ENCODE assay signal across 8 mouse cellular contexts in the genomic region with DNA sequence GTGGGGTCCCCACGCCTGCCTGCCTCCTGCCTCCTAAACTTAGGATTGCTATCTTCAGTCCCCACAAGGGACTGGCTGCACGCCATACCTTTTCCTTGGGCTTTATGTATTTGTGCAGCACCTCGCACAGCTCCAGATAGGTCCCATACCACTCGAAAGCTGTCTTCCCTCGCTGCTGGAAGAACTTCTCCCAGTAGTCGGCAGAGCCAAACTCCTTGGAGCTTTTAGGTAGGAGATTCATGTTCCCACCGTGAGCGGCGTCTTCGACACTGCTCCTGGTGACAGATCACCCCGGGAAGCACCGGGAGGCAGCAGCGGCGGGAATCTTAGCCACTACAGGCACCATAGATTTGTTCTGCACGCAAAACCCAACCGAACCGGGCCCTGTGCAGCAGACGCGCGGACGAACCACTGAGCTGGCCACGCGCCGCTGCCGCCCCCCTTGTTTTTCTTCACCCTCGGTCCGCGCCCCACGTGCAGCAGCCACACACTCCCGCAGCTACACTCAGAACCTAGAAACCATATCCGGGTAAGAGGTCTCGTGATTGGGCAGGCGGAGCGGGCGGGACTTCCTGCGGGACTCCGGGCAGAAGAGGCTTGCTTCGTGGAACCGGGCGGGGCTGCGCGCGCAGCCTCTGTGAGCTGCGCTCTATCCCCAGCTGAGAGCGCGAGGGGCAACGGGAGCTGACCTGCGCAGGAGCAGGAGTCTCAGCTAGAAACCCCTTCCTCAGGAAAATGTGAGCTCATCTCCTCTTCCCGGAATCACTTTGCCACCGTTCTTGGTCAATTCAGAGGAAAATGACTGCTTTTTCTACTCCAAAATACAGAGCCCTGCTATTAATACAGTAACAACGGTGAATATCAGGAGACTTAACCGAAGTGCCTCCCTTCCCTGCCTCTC. TPM values are rescaled to one million over a fixed set of nuclear protein-coding genes. Genes with fewer than 3 reads are reported as not detected.
DNase-seq lines count a peak whose midpoint lies in the region; ATAC-seq and TF ChIP-seq lines count a peak whose summit lies in the region.

A gene (minus strand): TSS at position 536 of the 901 bp plus-strand sequence.

- TF ChIP-seq CTCF in stomach, postnatal 0 days (IDR thresholded peaks at IDR 0.05; ENCODE audit: low read depth): peak; percentile 2; the same call in 1 of the 2 replicates

- H3K36me3 ChIP-seq in heart, embryonic 14.5 days (ENCODE audit: control insufficient read depth, insufficient read depth, low read length): peaks cover 32% of the 10 kb centered on the region
- peaks cover 31% of the 10 kb centered on the region for H3K36me3 ChIP-seq in liver, embryonic 13.5 days
- peaks cover 9% of the 10 kb centered on the region; the same call in 1 of the 2 replicates for H3K36me3 ChIP-seq in neural tube, embryonic 11.5 days (ENCODE audit: control insufficient read depth, insufficient read depth, low read length)
- peaks cover 4% of the 10 kb centered on the region; the same call in 1 of the 2 replicates for H3K36me3 ChIP-seq in stomach, postnatal 0 days (ENCODE audit: control insufficient read depth, insufficient read depth, low read length)

- H3K9me3 ChIP-seq in heart, embryonic 14.5 days (ENCODE audit: control insufficient read depth, low read length): no peaks in the 10 kb centered on the region
- no peaks in the 10 kb centered on the region for H3K9me3 ChIP-seq in liver, embryonic 13.5 days (replicated peaks)
- no peaks in the 10 kb centered on the region for H3K9me3 ChIP-seq in neural tube, embryonic 11.5 days (ENCODE audit: control insufficient read depth, low read length)
- no peaks in the 10 kb centered on the region for H3K9me3 ChIP-seq in stomach, postnatal 0 days (ENCODE audit: control insufficient read depth, low read length)

- peak; percentile 96 for DNase-seq in CD4-positive, CD25-positive, alpha-beta regulatory T cell, adult 2 months (ENCODE audit: low read depth, low spot score)
- DNase-seq in fat pad, adult 2 months (ENCODE audit: extremely low read depth, low read depth, low spot score): peak; percentile 21
- peak; percentile 93 for DNase-seq in kidney, postnatal 14 days
- DNase-seq in liver, embryonic 13.5 days: peak; percentile 90
- peak; percentile 97 for DNase-seq in neural tube, embryonic 11.5 days (ENCODE audit: low spot score)
- DNase-seq in stomach, postnatal 0 days (ENCODE audit: low spot score): peak; percentile 95

- H3K4me3 ChIP-seq in brown adipose tissue, adult 24 weeks (ENCODE audit: insufficient read depth, low read depth, low read length): peak within 1 kb of the TSS; percentile 72
- peak within 1 kb of the TSS; percentile 77 to 81 for H3K4me3 ChIP-seq in heart, embryonic 14.5 days (ENCODE audit: control insufficient read depth in 1 of 2, insufficient read depth in 1 of 2, low read depth in 1 of 2, low read length in 2 of 2)
- peak within 1 kb of the TSS; percentile 80 for H3K4me3 ChIP-seq in liver, embryonic 13.5 days (replicated peaks)
- peak within 1 kb of the TSS; percentile 64 for H3K4me3 ChIP-seq in neural tube, embryonic 11.5 days (ENCODE audit: low read depth, low read length)
- H3K4me3 ChIP-seq in stomach, postnatal 0 days (ENCODE audit: low read depth, low read length): peak within 1 kb of the TSS; percentile 49

- no peak for TF ChIP-seq EP300 in stomach, postnatal 0 days (optimal IDR thresholded peaks at IDR 0.05)

- under 1% methylated on average over 52 of the region's 52 CpGs for WGBS in heart, embryonic 14.5 days
- under 1% methylated on average over 52 of the region's 52 CpGs for WGBS in liver, embryonic 13.5 days (ENCODE audit: insufficient replicate concordance)
- under 1% methylated on average over 52 of the region's 52 CpGs for WGBS in neural tube, embryonic 11.5 days
- WGBS in stomach, postnatal 0 days: under 1% methylated on average over 52 of the region's 52 CpGs

- H3K4me2 ChIP-seq in heart, embryonic 14.5 days (ENCODE audit: low read length): peak within 1 kb of the TSS; percentile 85
- peak within 1 kb of the TSS; percentile 97 for H3K4me2 ChIP-seq in liver, embryonic 13.5 days
- H3K4me2 ChIP-seq in neural tube, embryonic 11.5 days (ENCODE audit: low read depth): peak within 1 kb of the TSS; percentile 92
- H3K4me2 ChIP-seq in stomach, postnatal 0 days (replicated peaks; ENCODE audit: low read depth): peak within 1 kb of the TSS; percentile 68

- peak; percentile 98 for ATAC-seq in heart, embryonic 14.5 days (ENCODE audit: insufficient number of reproducible peaks, insufficient read depth, low FRiP score, low read depth)
- ATAC-seq in liver, embryonic 13.5 days (ENCODE audit: low read depth): peak; percentile 98
- ATAC-seq in neural tube, embryonic 11.5 days (ENCODE audit: insufficient read depth, low FRiP score, low TSS enrichment): peak; percentile 99
- peak; percentile 99 for ATAC-seq in stomach, postnatal 0 days (ENCODE audit: low FRiP score, low TSS enrichment)

- no peaks in the 10 kb centered on the region for H3K27me3 ChIP-seq in heart, embryonic 14.5 days (ENCODE audit: control insufficient read depth, insufficient read depth, low read length)
- H3K27me3 ChIP-seq in liver, embryonic 13.5 days: no peaks in the 10 kb centered on the region
- H3K27me3 ChIP-seq in neural tube, embryonic 11.5 days (ENCODE audit: control insufficient read depth, insufficient read depth, low read length): no peaks in the 10 kb centered on the region
- H3K27me3 ChIP-seq in stomach, postnatal 0 days (ENCODE audit: control insufficient read depth, insufficient read depth, low read length): no peaks in the 10 kb centered on the region

- H3K27ac ChIP-seq in brown adipose tissue, adult 24 weeks (replicated peaks; ENCODE audit: low read depth, low read length): peak within 1 kb of the TSS; percentile 56
- H3K27ac ChIP-seq in heart, embryonic 14.5 days (replicated peaks in 1 of 2; ENCODE audit: control insufficient read depth in 1 of 2, insufficient read depth in 1 of 2, low read depth in 2 of 2, low read length in 2 of 2): peak within 1 kb of the TSS; percentile 70 to 73; a peak in 3 of 4 replicates
- peak within 1 kb of the TSS; percentile 69 for H3K27ac ChIP-seq in liver, embryonic 13.5 days
- H3K27ac ChIP-seq in neural tube, embryonic 11.5 days (ENCODE audit: low read depth, low read length): peak within 1 kb of the TSS; percentile 55; the same call in 1 of the 2 replicates
- H3K27ac ChIP-seq in stomach, postnatal 0 days (replicated peaks): peak within 1 kb of the TSS; percentile 41

- H3K9ac ChIP-seq in heart, embryonic 14.5 days (ENCODE audit: low read length): peak within 1 kb of the TSS; percentile 83
- H3K9ac ChIP-seq in liver, embryonic 13.5 days: peak within 1 kb of the TSS; percentile 80
- peak within 1 kb of the TSS; percentile 64 for H3K9ac ChIP-seq in neural tube, embryonic 11.5 days (ENCODE audit: low read length)
- peak within 1 kb of the TSS; percentile 58 for H3K9ac ChIP-seq in stomach, postnatal 0 days (ENCODE audit: low read length)

- peaks cover 2% of the 10 kb centered on the region; the same call in 1 of the 2 replicates for H3K4me1 ChIP-seq in brown adipose tissue, adult 24 weeks (ENCODE audit: control insufficient read depth, insufficient read depth, insufficient read length, low read length)
- H3K4me1 ChIP-seq in heart, embryonic 14.5 days (ENCODE audit: control insufficient read depth in 2 of 2, insufficient read depth in 2 of 2, low read length in 2 of 2): peaks cover 0 to 11% of the 10 kb centered on the region in 2 experiments; a peak in 2 of 4 replicates
- peaks cover 45% of the 10 kb centered on the region for H3K4me1 ChIP-seq in liver, embryonic 13.5 days (replicated peaks)
- H3K4me1 ChIP-seq in neural tube, embryonic 11.5 days (ENCODE audit: control insufficient read depth, insufficient read depth, low read length): peaks cover 11% of the 10 kb centered on the region; the same call in 1 of the 2 replicates
- H3K4me1 ChIP-seq in stomach, postnatal 0 days (replicated peaks; ENCODE audit: control insufficient read depth, insufficient read depth): no peaks in the 10 kb centered on the region

RNA-seq across cellular contexts. Expression of the gene that starts here (rescaled TPM):
- polyA plus RNA-seq in brown adipose tissue, adult 24 weeks (2012; ENCODE audit: insufficient read depth, insufficient read length, missing spikeins): 1.8 TPM in 2 replicates
- 6.9 and 8.2 TPM in 2 replicates for polyA plus RNA-seq in heart, embryonic 14.5 days (2014; fragmentation: Nextera tagmentation; extraction: Ambion mirVana)
- polyA plus RNA-seq in liver, embryonic 13.5 days (2015; fragmentation: Nextera tagmentation; extraction: Ambion mirVana): 15.1 and 17.3 TPM in 2 replicates
- polyA plus RNA-seq in neural tube, embryonic 11.5 days (2014; fragmentation: Nextera tagmentation; extraction: Ambion mirVana): 15.5 and 20.3 TPM in 2 replicates
- 9.0 and 9.1 TPM in 2 replicates for polyA plus RNA-seq in stomach, postnatal 0 days (2015; fragmentation: Nextera tagmentation; extraction: Ambion mirVana)

Comparison
In these comparisons a context has a peak if more than half of its experiments do, and no peak if none do; other contexts are left out.
1. Peak in every context shown above with its lines: DNase-seq, ATAC-seq, H3K4me3 ChIP-seq and H3K27ac ChIP-seq.
2. DNase-seq: peak in every context shown above with its lines; median percentile 97 in neural tube, embryonic 11.5 days; 96 in CD4-positive, CD25-positive, alpha-beta regulatory T cell, adult 2 months; 95 in stomach, postnatal 0 days; 93 in kidney, postnatal 14 days; 90 in liver, embryonic 13.5 days; 21 in fat pad, adult 2 months.